Mouse (Mus musculus): ENCODE results near the gene Asic4.

- TF ChIP-seq CTCF (IDR thresholded peaks at IDR 0.05; ENCODE audit: insufficient read depth, low read depth, low read length), result no peak
- TF ChIP-seq POLR2A (IDR thresholded peaks at IDR 0.05; ENCODE audit: insufficient read depth, low read depth, low read length), result no peak
These were observed 29.8 kb downstream of the Asic4 start for GRCm38 (mm10) chr1:75480036-75480435.
